In genomic region chr6:83512495-83512894, GRCm38 (mm10) we compare ENCODE assay signal across 9 mouse cellular contexts. TPM values are rescaled to one million over a fixed set of nuclear protein-coding genes. Genes with fewer than 3 reads are reported as not detected.
A peak's percentile ranks its signal among the peaks of the same experiment; 100 is the strongest.
DNase-seq lines count a peak whose midpoint lies in the region; ATAC-seq and TF ChIP-seq lines count a peak whose summit lies in the region.
"Had no signal": no experiment of that assay in that cellular context is flagged by ENCODE, and none has a peak within 500 bp of the region (broad histone marks: within the 10 kb centered on the region; RNA-seq: fewer than 3 reads in every experiment).

No protein-coding gene starts in this region.

- DNase-seq in left cerebral cortex, postnatal 14 days (ENCODE audit: low spot score in 2 of 2) = peak; percentile 76 to 77
- no peak for DNase-seq in left cerebral cortex, adult 8-10 months (ENCODE audit: low spot score in 2 of 2)
- no peak for DNase-seq in Patski (ENCODE audit: low read depth, low spot score)
- DNase-seq in cerebellum, postnatal 36 days = peak; percentile 60 to 77
- no peak for DNase-seq in heart, postnatal 0 days (ENCODE audit: low spot score)
- DNase-seq in liver, adult 2 months (ENCODE audit: extremely low read depth, low read depth, low spot score) = peak; percentile 52
- DNase-seq in retina, adult 2 months (ENCODE audit: low read depth, low spot score) = peak; percentile 25

- H3K4me3 ChIP-seq in heart, postnatal 0 days (ENCODE audit: low read depth, low read length) = no peak overlapping the region
- H3K4me3 ChIP-seq in liver, adult 2 months (ENCODE audit: insufficient read depth, low read depth, low read length) = no peak overlapping the region
- H3K4me3 ChIP-seq: embryonic facial prominence, embryonic 15.5 days had no signal

- CTCF ChIA-PET in Patski (lab: Charles Lee) = interaction anchor here (1.6 kb wide), 1 partner anchor 165 kb away, joined by 4 read pairs; no protein-coding TSS in a partner anchor

- H3K79me2 ChIP-seq in liver, adult 2 months (ENCODE audit: control insufficient read depth, insufficient read depth, low read length) = no peaks in the 10 kb centered on the region

- no peak for ATAC-seq in Patski
- ATAC-seq in heart, postnatal 0 days (ENCODE audit: insufficient read depth, low read depth) = no peak

- POLR2A ChIA-PET in Patski (lab: Charles Lee) = no interaction called here

- TF ChIP-seq CTCF in Patski (IDR thresholded peaks at IDR 0.05) = peak; percentile 79
- peak; percentile 76 for TF ChIP-seq CTCF in heart, postnatal 0 days (IDR thresholded peaks at IDR 0.05; ENCODE audit: low read depth)
- peak; percentile 68 for TF ChIP-seq CTCF in liver, adult 2 months (IDR thresholded peaks at IDR 0.05; ENCODE audit: low read depth, low read length)

- H3K9ac ChIP-seq in heart, postnatal 0 days (replicated peaks; ENCODE audit: low read depth, low read length) = no peak overlapping the region
- H3K9ac ChIP-seq in liver, adult 2 months (ENCODE audit: low read depth, low read length) = no peak overlapping the region
- H3K9ac ChIP-seq: embryonic facial prominence, embryonic 15.5 days had no signal

- 16% methylated on average over 1 of the region's 1 CpGs for WGBS in heart, postnatal 0 days
- WGBS in liver, adult 2 months = 0% methylated on average over 1 of the region's 1 CpGs

- no peak overlapping the region for H3K4me2 ChIP-seq in heart, postnatal 0 days (ENCODE audit: low read depth, low read length)
- H3K4me2 ChIP-seq: embryonic facial prominence, embryonic 15.5 days had no signal

- in situ Hi-C loops in Patski (cut with MboI; ENCODE audit: low pct_unique_long_range_greater_than_20kb) = loop anchor here (5.0 kb wide), 2 partner anchors 55 to 155 kb away; no protein-coding TSS in a partner anchor

- no peak for TF ChIP-seq POLR2A in liver, adult 2 months (IDR thresholded peaks at IDR 0.05; ENCODE audit: extremely low read depth, insufficient read depth, low read length)

- H3K27ac ChIP-seq in heart, postnatal 0 days (ENCODE audit: low read depth) = no peak overlapping the region
- H3K27ac ChIP-seq in liver, adult 2 months (replicated peaks; ENCODE audit: insufficient read depth, low read depth, low read length) = no peak overlapping the region
- H3K27ac ChIP-seq: embryonic facial prominence, embryonic 15.5 days; macrophage had no signal

- H3K9me3 ChIP-seq in heart, postnatal 0 days (replicated peaks; ENCODE audit: control insufficient read depth, low read length) = no peaks in the 10 kb centered on the region
- H3K9me3 ChIP-seq: embryonic facial prominence, embryonic 15.5 days had no signal

- TF ChIP-seq EP300 in heart, postnatal 0 days (IDR thresholded peaks at IDR 0.05; ENCODE audit: low read depth) = no peak

- no peaks in the 10 kb centered on the region for H3K4me1 ChIP-seq in heart, postnatal 0 days (ENCODE audit: control insufficient read depth, insufficient read depth)
- no peaks in the 10 kb centered on the region for H3K4me1 ChIP-seq in liver, adult 2 months (ENCODE audit: control insufficient read depth, insufficient read depth, low read length)

- no peaks in the 10 kb centered on the region for H3K36me3 ChIP-seq in heart, postnatal 0 days (replicated peaks; ENCODE audit: control insufficient read depth, insufficient read depth, low read length)
- H3K36me3 ChIP-seq in liver, adult 2 months (ENCODE audit: control insufficient read depth, insufficient read depth, low read length) = no peaks in the 10 kb centered on the region
- H3K36me3 ChIP-seq: embryonic facial prominence, embryonic 15.5 days had no signal

- no peaks in the 10 kb centered on the region for H3K27me3 ChIP-seq in Patski
- no peaks in the 10 kb centered on the region for H3K27me3 ChIP-seq in heart, postnatal 0 days (ENCODE audit: control insufficient read depth, insufficient read depth, low read length)
- H3K27me3 ChIP-seq in liver, adult 2 months (ENCODE audit: control insufficient read depth, insufficient read depth, low read length) = no peaks in the 10 kb centered on the region
- H3K27me3 ChIP-seq: embryonic facial prominence, embryonic 15.5 days had no signal

- intact Hi-C loops in left cerebral cortex, postnatal 14 days (cut with DNase I) = loop anchor here (1.0 kb wide), 1 partner anchor 156 kb away; no protein-coding TSS in a partner anchor

RNA-seq across cellular contexts. Expression of gene Dguok, which starts 5.7 kb away (rescaled TPM):
- 10 to 100 TPM; 21.8 to 22.9 TPM for total RNA-seq in left cerebral cortex, postnatal 14 days (2021)
- total RNA-seq in left cerebral cortex, adult 8-10 months (2022) = 10 to 100 TPM; 23.9 to 35.7 (median 30.9) TPM
- polyA plus RNA-seq in Patski (2021) = 42.2 TPM
- total RNA-seq in heart, postnatal 0 days (2014; rRNA removed; ENCODE audit: low replicate concordance) = 21.4 and 25.2 TPM in 2 replicates
- 51.7 and 58.4 TPM in 2 replicates for polyA plus RNA-seq in heart, postnatal 0 days (2015; fragmentation: Nextera tagmentation; extraction: Ambion mirVana)
- total RNA-seq in liver, adult 2 months (2014; rRNA removed) = 17.4 and 21.8 TPM in 2 replicates
- 23.5 and 24.9 TPM in 2 replicates for polyA plus RNA-seq in liver, adult 2 months (2012; rRNA removed)

RNA-seq across cellular contexts. Expression of gene Actg2, which starts 23.6 kb away (rescaled TPM):
- under 1 TPM; 0.66 to 0.88 TPM for total RNA-seq in left cerebral cortex, postnatal 14 days (2021)
- not detected for total RNA-seq in left cerebral cortex, adult 8-10 months (2022)
- polyA plus RNA-seq in Patski (2021) = 1.6 TPM
- 15.0 and 831 TPM in 2 replicates for total RNA-seq in heart, postnatal 0 days (2014; rRNA removed; ENCODE audit: low replicate concordance)
- polyA plus RNA-seq in heart, postnatal 0 days (2015; fragmentation: Nextera tagmentation; extraction: Ambion mirVana) = 7.0 and 9.9 TPM in 2 replicates
- total RNA-seq in liver, adult 2 months (2014; rRNA removed) = 0.28 and 0.40 TPM in 2 replicates
- polyA plus RNA-seq in liver, adult 2 months (2012; rRNA removed) = 1.1 and 1.2 TPM in 2 replicates
- polyA plus RNA-seq: macrophage had no signal

RNA-seq across cellular contexts. Expression of gene Tet3, which starts 53.6 kb away (rescaled TPM):
- 100 to 1,000 TPM; 106 to 114 TPM for total RNA-seq in left cerebral cortex, postnatal 14 days (2021)
- 10 to 100 TPM; 54.7 to 62.8 (median 59.4) TPM for total RNA-seq in left cerebral cortex, adult 8-10 months (2022)
- 10.5 TPM for polyA plus RNA-seq in Patski (2021)
- 14.1 and 17.3 TPM in 2 replicates for total RNA-seq in heart, postnatal 0 days (2014; rRNA removed; ENCODE audit: low replicate concordance)
- 16.4 and 17.2 TPM in 2 replicates for polyA plus RNA-seq in heart, postnatal 0 days (2015; fragmentation: Nextera tagmentation; extraction: Ambion mirVana)
- 4.6 and 6.6 TPM in 2 replicates for total RNA-seq in liver, adult 2 months (2014; rRNA removed)
- polyA plus RNA-seq in liver, adult 2 months (2012; rRNA removed) = 3.5 and 4.5 TPM in 2 replicates

Comparison
In these comparisons a context has a peak if more than half of its experiments do, and no peak if none do; other contexts are left out.
1. DNase-seq: peak in left cerebral cortex, postnatal 14 days (2 of 2), cerebellum, postnatal 36 days (2 of 2), liver, adult 2 months (single experiment) and retina, adult 2 months (single experiment); none in left cerebral cortex, adult 8-10 months (0 of 2), Patski (single experiment) and heart, postnatal 0 days (single experiment).
2. Peak in every context shown above with its lines, with median percentiles within 50 percentile points of each other: CTCF ChIP-seq.